Mouse (Mus musculus) frontal cortex, adult (tissue): Measurements from ENCODE around the gene Exosc9.

ENCODE experiments used
- ATAC-seq: cut with Nextera tagmentation; 2 replicates; pipeline ENCODE4 v1.9.2; 2017; ENCODE audit warnings: mild to moderate bottlenecking, moderate library complexity, mixed read lengths; ENCODE audit not compliant: low TSS enrichment

Gene Exosc9

DNA sequence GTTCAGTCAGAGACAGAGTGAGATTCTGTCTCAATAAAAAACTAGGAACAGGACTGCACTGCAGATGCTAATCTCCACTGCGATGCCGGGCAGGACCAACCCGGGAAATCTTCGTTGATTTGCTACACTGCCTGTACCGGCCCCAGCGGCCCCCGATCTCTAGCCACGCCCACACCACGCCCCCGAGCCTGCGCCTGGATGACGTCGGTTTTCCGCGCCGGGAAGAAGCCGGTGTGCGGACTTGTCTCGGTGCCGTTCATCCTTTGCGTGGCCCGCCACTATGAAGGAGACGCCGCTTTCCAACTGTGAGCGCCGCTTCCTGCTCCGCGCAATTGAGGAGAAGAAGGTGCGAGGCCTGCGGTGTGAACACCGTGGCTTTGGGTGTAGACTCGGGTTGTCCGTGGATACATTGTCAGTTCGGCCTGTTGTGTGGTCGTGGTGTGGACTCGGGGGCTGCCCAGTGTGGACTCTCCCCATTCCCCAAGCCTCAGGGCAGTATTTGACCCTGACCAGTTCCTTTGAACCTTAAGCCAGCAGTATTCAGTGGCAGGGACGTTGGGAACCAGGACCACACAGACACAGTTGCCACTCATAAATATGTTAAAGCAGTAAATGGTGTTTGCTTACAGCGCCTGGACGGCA is at the start of gene Exosc9:
Exosc9 (plus strand) TSS at position 201 of the 642 bp plus-strand sequence.
- ATAC-seq, result peak; percentile 84

DNA sequence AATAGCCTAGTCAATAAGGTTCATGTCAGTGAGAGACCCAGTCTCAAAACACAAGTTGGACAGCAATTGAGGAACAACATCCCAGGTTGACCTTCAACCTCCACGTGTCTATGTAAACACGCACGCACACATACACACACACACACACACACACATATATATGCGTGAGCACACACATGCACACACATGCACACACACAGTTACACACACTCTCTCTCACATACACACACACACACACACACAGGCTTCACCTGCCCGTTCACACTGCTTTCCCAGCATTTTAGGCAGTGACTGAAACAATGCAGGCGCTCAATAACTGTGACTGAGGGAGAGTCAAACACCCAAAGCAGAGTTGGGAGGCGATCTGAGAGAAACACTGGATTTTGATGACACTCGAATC is 47.1 kb upstream of the Exosc9 start:
- no peak for ATAC-seq

DNA sequence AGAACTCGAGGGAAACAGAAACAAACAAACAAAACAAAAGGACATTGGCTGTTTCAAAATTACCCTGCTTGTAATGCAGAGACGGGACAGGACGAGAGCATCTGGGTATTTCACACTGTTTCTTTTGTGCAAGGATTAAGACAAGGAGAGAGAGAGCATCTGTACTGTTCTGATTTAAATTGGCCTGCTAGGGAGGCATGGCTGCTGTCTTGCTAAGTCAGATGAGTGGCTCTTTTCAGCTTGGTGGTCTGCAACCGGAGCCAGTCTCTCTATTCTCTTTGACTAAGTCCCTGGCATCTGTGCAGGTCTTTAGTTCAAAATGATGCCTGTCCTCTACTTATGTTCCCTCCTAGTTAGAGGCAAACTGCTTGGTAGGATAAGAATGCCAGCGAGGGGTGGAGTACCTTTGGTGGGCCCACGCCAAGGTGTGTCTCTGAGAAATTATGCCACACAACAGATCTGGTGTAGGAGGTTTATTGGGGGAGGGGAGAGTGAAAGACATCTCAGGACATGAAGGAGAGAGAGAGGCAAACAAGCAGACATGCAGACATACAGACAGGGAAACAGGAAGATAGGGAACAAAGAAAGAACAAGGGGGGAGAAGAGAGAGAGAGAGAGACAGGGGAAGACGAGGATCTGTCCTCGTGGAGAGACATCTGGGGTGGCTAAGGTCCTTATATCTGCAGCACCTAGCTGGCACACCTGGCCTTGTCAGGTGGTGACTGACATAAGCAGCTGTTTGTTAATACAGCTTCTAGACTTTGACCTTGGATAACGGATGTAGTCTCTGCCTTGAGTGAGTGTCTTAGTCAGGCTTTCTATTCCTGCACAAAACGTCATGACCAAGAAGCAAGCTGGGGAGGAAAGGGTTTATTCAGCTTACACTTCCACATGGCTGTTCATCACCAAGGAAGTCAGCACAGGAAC is 46.3 kb upstream of the Exosc9 start:
- ATAC-seq, result 0 out of 2 replicates have a peak, but pooled peaks have one; percentile 31

DNA sequence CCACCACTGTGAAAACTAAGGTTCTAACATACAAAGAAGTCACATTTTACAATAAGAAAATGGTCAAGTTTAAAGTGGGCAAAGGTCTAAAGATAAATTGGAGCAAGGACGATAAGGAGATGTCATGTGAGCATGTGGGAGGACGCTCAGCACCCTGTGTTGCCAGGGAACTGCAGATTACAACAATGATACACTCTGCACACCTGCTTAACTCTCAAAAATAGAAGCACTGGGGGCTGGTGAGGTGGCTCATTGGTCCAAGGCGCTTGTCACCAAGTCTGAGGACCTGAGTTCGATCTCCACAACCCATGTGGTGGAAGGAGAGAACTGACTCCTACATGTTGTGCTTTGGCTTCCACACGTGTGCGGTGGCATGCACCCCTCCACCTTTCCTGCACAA is 40.9 kb upstream of the Exosc9 start:
- ATAC-seq, result no peak

DNA sequence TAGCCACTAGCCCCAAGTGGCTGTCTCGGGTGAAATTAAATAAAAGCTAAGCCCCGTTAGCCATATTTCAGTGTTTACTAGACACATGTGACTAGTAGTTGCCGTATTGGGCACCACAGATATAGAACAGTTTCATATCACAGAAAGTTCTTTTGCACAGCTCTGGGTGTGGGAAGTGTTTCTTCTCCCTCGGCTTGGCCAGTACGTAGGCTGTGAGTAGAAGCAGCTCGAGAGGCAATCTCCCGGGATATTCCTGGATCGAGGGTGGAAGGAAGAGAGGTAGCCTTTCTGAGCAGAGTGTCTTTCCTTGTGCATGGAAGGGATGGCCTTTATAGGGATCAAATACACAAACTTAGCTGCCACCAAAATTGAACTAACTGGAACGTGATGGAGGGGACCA is 36.2 kb upstream of the Exosc9 start:
- peak; percentile 84 for ATAC-seq

DNA sequence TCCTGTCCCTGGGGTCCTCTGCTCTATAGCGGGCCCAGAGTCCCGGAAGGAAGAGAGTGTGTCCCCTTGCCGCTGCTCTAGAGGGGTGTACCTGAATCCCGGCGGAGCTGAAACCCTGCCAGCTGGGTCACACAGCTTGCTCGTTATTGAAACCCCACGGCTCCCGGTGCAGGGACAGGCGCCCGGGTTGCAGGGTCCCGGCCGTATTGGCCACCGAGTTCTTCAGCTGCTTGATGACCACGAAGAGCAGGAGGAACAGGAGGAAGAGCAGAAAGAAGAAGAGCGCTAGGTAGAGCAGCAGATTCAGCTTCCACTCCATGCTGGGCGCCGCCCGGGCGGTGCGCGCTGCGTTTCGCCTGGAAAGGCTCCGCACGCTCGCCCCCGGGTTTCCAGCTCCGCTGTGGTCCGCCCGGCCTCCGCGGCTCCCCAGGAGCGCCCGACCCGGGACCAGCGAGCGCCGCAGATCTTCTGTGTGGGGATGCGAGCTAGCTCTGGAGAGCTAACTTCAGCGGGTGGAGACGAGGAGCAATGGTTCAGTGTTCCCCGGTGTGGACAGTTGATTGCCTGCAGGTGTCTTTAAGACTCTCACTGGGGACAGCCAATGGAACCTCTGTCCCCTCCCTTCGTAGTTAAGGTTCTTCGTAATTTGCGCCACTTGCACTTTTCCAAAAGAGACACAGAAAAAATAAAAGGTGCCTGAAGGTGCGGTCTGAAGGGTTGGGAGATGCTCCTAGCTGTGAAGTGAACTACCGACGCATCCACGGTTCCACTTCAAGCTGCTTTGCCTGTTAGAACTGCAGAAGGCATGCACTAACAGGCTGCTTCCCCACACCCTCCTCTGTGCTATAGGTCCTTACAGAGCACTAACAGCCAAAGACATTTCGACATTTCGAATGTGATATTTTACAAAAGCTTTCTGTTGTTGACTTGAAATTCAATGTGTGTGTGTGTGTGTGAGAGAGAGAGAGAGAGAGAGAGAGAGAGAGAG is 31.0 kb upstream of the Exosc9 start, which contains the start of gene Gm11549:
Gm11549 (minus strand) TSS at position 741 of the 988 bp plus-strand sequence.
- peak; percentile 54 for ATAC-seq

DNA sequence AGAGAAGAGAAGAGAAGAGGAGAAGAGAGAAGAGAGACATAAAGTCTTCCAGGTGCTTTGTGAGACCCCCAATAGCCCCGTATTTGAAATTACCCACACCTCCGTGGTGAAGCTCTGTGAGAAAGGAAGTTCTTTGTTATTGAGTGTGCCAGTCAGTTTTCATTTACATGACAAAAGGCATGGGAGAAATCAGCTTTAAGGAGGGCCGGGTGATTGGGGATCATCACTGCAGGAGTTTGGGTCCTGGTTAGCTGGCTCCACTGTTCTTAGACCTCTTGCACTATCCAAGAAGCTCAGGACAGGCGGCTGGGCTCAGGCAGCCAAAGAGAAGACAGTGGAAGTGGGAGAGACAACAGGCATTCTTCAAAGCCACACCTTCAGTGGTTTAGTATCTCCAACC is 30.3 kb upstream of the Exosc9 start:
- no peak for ATAC-seq

DNA sequence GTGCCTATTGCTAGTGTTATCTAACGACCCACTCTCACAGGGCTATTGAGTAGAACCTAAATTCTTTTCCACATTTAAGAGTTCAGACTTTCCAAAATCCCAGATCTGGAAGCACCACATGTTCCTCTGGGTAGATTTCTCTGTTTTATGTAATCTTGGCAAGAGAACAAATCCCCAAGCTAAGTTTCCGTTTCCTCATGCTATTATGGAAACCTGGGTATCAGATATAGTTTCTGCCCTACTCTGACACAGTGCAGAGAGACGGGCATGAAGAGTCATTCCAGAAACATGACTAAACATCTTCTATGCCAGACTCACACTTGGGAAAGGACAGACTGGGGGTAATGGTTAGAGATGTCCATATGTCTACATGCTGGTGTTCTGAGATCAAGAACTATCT is 27.9 kb upstream of the Exosc9 start:
- peak; percentile 53 for ATAC-seq

DNA sequence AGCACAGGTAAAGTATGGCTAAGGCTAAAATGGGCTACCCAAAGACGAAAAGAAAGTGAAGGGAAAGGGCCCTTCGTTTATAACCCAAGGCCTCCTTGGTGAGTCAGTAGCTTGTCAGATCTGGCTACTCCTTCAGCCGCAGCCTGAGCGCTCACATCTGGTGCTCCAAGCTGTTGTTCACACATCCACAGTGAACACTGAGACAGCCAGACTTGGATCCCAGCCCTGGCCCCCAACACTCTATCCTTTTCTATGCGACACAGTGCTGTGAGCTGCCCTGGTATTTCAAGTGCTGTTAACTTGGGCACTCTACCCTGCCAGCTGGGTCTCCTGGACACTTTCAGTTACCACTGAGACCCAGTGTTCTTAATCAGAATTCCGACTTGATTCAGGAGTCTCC is 22.1 kb upstream of the Exosc9 start:
- peak; percentile 79 for ATAC-seq

DNA sequence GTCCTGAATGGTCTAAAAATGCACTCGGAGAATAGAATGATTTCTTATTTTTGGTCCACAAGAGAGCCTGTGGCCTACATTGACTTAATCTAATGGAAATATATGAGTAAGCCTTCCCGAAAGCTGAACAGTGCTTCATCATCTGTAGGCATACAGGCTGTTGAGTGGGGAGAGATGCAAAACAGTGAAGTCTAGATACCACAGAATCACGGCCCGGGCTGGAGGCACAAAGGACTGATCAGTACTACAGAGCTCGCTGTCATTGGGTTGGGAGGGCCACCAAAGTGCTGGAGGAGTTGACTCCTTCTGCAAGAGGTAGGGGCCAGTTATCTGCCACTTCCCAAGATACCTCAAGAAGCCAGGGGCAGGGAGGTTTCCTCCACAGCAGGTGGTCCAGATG is 21.6 kb upstream of the Exosc9 start:
- peak; percentile 79 for ATAC-seq

DNA sequence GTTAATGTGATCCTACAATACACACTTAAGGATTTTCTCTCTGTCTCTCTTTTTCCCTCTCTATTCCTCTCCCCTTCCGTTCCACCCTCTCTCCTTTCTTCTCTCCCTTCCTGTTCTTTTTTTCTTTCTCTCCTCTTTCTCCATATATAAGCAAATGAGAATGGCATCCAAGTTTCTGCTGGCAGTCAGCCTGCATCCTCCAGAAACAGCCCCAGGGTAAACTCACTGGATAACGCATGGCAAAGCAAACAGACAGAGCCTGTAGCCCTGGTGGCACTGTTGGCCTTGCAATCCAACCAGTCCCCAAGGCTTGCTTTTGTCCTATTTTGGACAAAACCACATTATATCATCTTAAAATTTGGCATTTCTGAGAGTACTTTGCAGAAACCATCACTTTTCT is 21.2 kb upstream of the Exosc9 start:
- ATAC-seq, result peak; percentile 35; the same call in 1 of the 2 replicates

DNA sequence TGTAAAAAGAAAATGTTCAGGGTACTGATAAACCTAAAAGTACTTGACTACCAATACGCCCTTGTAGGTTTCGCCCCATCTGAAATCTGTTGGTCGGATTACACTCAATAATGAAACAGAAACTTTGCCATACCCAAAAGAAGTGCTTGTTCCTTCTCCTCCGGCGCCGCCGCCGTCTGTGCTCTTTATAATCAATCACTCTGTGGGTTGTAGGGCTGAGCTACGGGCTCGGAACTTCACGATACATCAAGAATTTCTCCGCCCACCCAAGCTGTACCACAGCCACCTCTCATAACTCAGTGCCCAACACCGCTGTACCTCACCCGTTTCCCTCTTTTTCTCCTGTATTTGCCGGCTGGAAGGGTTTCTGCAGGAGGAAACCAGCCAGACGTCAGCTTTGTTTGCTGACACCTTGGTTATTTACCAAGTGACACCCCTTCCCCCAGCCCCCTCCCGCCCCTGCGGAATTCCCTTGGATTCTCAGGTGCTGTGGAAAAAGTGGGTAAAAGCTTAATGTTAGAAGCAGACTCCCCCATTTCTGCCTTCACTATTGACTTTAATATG is 20.3 kb upstream of the Exosc9 start:
- peak; percentile 25; the same call in 1 of the 2 replicates for ATAC-seq

DNA sequence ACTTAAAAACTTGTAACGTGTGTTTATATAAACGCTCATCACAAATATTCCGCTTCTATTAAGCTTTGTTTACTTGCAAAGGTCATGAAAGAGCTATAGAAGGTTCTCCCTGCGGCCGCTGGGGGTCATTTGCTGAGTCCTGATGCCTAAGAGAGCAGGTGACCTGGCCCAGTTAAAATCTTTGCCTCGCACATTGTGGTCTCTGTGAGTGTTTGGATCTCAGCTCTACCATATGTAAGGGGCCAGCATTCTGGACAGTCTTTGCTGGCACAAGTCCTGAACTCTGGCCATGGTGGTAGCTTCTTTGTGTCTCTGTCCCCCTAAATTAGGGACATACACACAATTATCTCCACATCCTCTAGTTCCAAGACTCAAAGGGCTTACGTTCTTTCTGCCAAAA is 19.7 kb upstream of the Exosc9 start:
- ATAC-seq, result no peak

DNA sequence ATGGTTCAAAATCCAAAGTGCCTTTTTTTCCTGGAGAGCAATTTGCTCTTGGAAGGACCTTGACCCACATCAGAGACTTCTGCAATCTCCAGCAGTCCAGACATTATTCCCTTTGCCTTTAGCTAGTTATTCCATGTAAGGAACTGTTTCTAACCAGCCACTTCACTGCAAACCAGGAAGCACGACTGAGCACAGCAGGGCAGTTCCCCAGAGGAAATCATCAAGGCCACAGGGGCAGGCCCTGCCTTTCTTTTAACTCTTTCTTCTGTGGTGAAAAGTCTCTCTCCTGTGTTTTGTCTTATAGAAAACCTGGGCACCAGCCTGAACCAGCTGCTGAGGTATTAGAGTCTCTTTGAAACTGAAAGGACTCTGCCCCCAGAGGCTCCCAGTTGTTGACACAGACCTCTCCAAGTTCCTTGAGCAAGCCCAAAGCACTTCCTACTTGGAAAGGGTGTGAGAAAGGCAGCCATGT is 19.2 kb upstream of the Exosc9 start:
- no peak for ATAC-seq

DNA sequence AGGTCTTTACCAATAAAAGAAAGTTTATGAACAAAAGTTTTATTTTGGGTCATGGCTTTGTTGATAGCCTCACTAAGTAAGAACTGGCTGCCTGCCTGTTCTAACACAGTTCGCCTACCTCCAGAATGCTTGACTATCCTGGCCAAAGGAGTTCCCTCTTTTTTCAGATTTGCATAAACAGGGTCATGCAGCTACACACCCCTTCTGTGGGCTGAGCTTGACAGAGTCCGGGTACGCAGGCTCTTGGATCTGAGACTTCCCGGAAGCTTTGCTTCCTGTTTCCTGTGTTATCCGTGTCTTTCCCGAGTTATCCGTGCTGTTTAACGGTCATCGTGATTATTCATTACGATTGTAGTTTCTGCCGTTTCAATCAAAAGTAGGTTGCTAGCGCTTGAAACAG is 16.4 kb upstream of the Exosc9 start:
- no peak for ATAC-seq

DNA sequence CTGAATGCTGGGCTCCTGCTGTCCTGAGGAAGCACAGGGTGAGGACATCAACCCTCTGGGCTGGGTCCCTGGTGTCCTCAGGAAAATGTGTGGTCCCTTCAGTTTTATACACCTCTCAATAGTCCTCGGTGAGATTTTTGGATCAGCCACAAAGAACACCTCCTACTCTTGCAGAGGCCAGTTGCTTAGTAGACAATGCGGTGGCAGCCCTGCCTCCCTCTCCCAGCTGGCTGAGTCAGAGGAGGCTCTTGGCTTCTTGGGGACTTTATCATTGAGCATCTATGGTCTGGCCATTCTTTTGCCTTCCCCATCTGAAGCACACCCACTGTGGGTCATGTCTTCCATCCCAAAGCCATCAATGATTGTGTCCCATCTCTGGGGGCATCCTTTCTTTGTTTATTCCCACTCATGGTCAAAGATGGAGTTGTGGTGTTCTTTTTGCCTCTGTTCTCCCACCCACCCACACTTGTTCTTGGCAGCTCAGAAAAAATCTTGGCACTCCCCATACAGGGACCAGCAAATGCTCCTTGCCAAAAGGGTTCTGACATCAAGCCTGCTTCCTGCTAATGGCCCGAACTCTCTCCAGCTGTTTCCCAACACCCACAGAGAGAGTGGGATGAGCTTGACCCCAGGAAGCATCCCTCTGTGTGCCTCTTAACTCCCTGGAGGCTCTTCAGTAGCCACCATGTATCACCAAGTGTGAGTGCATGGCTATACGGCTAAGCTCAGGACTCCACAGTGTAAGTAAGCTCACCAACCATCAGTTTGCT is 14.5 kb upstream of the Exosc9 start:
- ATAC-seq, result peak; percentile 82

DNA sequence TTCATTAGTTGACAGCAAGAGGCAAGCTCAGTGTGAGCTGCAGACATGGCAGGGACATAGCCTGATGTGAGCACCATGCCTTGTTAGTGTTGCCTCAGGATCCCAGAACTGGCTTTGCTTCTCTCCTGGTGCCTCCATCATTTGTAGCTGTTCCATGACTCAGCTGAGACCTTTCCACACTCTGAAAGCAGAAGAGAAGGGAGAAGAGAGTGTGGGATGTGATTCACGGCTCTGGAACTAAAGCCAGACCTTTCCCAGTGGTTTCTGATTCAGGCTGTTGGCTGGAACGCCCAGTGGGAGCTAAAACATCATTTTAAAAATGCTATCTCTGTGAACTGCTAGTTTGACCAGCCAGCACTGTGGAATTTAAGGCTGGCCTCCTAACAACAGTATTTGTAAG is 11.7 kb upstream of the Exosc9 start:
- peak; percentile 62 for ATAC-seq

DNA sequence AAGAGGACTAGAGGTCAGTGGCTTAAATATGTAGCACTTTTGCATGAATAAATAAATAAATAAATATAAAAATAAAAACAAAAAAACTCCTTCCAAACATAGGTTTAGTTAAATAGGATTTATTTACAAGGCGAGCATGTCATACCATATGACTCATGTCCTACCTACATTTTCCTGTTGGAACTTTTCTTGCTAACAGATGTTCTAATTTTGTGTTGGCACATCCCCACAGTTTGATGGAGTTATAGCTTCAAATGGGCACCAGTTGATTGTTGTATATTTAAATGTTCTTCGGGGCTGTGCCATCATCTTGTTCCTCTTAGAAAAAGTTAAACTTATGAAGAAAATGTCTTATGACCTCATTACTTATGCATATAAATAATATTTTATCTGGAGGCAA is 11.0 kb upstream of the Exosc9 start:
- ATAC-seq, result no peak

DNA sequence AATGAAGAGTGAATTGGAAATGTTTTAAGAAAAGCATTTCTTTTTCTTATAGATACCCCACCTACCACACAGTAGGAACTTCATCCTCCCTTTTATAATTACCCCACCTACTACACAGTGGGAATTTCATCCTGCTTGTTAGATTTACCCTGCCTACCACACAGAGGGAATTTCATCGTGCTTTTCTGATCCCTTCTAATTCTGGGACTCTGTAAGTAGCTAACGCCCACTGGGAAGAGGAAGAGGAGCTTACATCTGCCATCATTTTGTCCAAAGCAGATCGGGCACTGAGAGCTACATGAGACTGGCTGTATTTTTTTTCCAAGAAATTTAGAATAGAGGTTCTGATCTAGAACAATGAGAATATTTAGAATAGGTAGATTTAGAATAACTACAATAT is 7.4 kb upstream of the Exosc9 start:
- ATAC-seq, result peak; percentile 79

DNA sequence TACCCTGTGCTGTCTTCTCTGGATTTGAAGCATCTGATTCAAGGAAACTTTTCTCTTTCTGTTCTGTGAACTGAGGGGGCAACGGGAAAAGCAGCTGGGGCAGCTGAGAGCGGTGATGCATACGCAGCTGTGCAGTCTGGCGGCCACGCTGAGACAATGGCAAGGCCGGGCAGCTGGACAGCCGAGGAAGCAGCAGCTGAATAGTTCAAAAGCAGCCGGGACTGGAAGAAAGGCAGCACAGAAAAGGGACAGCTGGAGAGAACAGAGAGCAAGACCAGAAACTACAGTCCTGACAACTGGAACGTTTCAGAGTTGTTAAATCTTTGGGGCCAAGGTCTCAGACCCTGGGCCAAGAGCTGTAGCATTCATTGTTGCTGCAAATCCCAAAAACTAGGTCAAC is 1.1 kb upstream of the Exosc9 start:
- peak; percentile 39 for ATAC-seq
